Mouse (Mus musculus) embryonic fibroblast, embryonic 13.5 days (primary cell): ENCODE measurements around the gene Srgap2.

Experiments used
- CTCF ChIP-seq: IDR thresholded peaks from 2 replicates; pipeline ENCODE4 v1.5.1; 2011; ENCODE audit warnings: mild to moderate bottlenecking, control low read depth, low read length, moderate library complexity, borderline replicate concordance; ENCODE audit not compliant: insufficient read depth
- POLR2A ChIP-seq: IDR thresholded peaks from 2 replicates; pipeline ENCODE4 v1.6.1; 2011; ENCODE audit warnings: low read depth, mild to moderate bottlenecking, control low read depth, low read length, moderate library complexity

DNA sequence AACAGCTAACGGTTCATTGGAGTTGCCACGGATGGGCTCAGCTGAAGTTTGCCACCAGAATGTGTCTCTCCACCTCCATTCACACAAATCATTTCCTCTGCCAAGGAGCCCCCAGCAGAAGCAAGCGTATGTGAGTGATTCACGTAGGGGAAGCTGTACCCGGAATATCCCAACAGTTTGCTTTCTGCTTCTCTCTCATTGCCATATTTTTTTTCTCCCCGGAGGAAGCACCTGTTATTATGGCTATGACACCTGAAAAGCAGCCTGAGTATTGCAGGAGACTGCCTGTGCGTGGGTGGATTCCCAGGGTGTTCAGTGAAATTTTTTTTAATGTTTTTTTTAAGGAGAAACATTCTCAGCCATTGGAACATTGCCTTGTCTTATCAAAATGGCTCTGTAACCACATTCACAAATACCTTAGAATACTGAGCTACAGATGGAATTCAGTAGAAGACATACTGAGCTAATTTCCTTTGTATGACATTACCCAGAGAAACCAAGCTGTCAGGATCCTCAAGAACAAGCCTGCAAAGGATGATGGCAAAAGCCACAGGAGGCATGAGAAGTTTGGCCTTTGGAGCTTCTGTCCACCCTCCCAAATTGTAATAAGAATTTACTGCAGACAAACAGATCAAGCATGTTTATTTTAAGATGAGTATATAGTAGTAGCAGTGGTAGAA is 16.9 kb upstream of the Srgap2 start:
- TF ChIP-seq CTCF, result no peak
- no peak for TF ChIP-seq POLR2A
